Mouse (Mus musculus) gonadal fat pad, adult 2 months (tissue): Measurements from ENCODE around the gene Ccdc175. TPM values are rescaled to one million over a fixed set of nuclear protein-coding genes. Genes with fewer than 3 reads are reported as not detected.

Source experiments
- DNase-seq: peaks from one replicate; pipeline ENCODE4 v3.0.0-alpha.2; 2012; ENCODE audit warnings: low read depth
- polyA plus RNA-seq: library from polyadenylated mRNA; depleted of rRNA; stranded (reverse); fragments of >200 nt; gene quantifications from 2 replicates; pipeline ENCODE4 v1.2.3, GENCODE M21; 2012; rRNA removed

The Ccdc175 gene
- 0.04 TPM in 1 of 2 replicates, not detected in the other for polyA plus RNA-seq

DNA sequence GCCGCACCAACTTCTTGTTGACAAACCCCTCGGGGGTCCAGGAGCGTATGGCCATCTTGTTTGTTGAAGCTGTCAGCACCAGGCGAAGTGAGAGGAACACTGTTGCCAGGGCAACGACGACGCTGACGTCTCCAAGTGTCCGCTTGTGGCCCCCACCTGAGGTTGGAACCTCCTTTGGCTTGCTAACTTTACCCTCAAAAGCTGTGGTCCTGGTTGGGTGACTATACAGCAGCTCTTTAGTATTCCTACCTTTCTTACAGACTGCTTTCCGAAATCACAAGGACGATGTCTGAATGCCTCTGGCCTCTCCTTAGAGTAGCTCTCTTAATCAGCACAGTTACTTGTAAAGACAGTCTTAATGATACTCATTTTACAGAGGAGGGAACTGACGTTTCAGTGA, at the start of gene Ccdc175:
Ccdc175 (minus strand) TSS at position 101 of the 400 bp plus-strand sequence.
- DNase-seq, result no peak

DNA sequence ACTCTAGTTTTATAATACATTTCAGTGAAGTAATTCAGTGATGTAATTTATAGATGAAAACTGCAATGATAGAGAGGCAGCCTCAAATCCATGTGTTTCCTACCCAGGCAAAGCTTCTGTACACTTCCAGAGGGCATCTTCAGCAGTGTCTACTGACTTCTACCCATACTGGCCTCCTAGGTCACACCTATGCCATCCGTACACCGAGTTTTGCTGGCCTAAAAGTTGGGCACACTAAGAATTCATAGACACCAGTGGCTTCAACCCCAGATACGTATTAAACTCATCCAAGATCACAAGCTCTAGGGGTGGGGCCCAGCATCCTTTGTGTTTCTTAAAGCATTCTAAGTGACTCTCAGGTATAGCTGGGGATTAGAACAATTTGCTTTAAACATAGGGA, 49.3 kb upstream of the Ccdc175 start:
- DNase-seq, result no peak

DNA sequence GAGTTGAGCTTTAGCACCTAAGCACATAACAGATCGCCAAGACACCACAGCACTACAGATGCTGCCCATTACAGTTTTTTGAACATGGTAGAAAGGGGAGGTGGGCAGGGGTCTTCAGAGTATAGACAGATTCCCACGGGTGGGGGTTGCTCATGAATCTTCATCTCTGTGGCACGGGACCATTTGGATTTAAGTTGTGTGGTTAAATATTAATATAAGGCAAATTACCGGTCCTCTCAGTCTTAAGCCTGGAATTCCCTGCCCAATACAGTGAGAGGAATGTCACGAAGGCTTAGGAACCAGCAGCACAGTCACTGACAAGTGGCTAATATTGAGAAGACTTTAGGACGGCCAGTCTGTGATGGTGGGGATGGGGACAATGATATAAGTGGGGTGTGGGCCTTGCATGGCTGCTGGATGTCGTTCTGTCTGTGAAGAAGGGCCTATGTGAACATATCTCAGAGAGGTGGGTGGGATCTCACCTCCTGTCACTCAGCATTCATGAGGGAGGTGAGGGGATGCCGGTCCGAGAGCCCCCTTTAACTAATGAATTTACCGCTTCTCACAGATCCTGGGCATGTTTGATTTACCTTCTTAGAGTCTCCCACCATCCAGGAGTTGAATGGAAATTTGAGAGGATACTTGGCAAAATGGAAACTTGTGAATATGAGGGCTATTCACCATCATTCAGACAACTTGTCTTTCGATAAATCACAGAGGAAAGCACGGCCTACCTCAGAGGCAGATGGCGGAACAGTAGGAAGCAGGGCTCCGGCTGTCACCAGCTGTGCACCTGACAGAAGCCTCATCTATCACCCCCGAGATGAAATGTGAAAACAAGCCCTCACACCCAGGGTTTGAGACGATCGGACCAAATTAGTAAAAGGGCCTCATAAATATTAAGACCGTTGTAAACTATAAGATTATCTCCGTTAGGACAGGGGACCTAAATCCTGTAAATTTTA, 48.3 kb upstream of the Ccdc175 start:
- DNase-seq, result no peak

DNA sequence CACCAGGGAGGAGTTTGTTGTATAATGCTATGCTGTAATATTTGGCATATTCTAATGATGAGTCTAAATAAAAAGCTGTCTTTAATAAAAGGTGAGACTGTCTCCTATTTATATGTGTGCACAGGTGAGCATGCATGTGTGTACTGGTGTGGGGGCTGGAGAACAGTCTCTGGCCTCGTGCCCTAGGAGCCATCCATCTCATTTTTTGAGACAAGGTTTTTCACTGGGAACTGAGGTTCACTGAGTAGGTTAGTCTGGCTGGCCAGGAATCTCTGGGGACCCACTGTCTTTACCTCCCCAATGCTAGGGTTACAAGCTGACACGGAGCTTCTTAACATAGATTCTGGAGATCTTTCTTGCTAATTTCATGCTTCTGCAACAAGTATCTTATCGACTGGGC, 47.3 kb upstream of the Ccdc175 start:
- DNase-seq, result no peak

DNA sequence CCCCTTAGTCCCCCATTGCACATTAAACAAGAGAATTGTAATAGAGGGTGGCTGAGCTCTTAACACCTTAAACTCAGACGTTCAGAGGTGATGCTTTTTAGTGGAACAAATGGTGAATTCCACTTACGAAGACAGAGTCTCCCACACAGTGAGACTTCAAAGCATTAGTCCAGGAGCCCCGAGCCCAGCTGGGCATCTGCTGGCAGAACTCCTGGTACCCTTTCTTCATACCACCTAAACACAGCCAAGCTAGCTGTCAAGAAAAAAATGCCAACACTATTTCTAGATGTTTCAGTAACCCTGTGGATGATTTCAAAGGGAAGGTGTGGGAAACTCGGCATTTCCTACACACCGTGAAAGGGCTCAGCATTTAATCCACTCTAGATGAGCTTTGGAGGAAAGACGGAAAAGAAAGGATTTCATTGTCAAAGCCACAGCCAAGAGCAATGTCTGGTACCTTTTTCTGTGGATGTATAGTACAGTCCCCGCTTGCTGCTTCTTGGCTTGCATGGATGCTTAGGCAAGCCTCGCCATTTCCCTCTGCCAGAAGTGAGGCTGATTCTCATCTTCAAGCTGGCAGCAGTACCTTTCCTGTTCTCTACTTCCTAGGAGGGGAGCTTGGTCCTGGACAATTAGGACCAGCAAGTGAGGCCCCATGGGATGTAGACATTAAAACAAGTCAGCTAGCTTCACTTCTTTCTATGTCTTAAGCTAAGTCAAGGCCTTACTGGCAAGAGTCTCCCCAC, 44.8 kb upstream of the Ccdc175 start:
- no peak for DNase-seq

DNA sequence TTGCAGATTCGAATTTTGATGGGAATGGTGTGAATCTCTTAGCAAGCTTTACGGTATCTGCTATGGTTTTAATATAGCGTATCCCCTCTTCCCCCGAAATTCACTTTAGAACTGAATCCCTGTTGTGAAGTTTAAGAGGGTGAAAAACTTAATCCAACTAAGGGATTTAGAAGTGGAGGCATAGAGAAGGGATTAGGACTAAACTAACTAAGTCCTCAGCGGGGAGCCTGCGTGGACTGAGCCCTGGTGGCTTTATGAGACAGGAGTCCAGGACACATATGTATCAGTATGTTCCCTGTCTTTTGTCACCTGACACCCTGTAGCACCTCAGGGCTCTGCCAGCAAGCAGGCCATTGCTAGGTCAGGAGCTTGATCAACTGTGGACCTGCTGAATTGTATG, 42.9 kb upstream of the Ccdc175 start:
- DNase-seq, result no peak

DNA sequence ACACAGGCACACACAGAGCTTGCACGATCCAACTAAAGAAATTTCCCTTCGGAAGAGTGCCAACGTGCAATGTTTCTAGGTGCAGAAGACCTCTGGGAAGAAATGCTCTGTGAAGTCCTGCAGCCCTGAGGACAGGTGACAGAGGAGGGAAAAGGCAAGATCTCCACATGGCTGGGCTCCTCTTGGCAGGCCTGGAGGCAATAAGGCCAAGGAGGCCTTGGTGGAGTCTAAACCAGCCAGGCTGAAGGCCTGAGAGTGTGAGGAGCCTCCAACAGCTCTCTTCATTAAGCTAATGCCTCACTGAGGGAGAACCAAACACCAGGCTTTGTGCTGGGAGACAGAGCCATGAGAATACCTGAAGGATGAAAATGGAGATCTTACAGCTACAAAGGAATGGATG, 40.5 kb upstream of the Ccdc175 start:
- DNase-seq, result no peak

DNA sequence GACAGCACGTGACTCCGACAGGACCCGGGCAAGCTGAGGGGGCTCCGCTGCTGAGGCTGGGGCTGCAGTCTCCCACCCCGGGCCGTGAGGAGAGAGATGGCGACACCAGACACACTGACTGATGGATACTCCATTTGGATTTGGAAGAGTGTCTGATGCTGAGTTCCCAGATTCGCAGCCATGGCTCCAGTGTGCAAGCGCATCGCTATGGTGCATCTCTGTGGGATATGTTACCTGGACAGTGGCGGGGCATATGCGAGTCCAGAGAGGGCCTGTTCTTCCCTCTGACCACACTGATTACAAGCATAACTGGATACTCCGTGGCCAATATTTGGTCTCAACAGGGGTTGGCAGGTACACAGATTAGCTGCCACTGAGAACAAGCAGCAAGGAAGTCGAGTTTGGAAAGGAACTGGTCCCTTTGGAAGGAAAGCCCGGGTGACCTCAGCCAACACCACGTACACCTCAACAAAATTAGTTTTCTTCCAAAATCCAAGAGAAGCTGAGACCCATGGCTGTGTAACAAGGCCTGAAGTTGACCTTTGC, 38.8 kb upstream of the Ccdc175 start:
- DNase-seq, result no peak

DNA sequence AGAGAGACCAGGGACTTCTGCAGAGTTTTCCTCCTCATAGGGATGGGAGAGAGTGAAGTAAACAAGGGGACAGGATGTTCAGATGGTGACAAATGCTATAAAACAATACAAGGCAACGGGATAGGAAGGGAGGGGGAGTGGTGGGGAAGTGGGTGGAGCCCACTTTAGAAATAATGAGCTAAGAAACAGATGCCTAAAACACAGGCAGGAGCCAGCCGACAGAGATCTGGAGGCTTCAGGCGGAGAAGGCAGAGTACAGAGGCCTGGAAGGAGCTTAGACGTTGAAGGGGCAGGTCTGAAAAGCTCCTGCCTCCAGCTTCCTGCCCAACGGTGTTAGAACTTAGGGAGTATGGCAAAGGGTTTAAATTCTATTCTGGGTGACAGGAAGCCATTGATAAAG, 28.7 kb upstream of the Ccdc175 start:
- DNase-seq, result no peak

DNA sequence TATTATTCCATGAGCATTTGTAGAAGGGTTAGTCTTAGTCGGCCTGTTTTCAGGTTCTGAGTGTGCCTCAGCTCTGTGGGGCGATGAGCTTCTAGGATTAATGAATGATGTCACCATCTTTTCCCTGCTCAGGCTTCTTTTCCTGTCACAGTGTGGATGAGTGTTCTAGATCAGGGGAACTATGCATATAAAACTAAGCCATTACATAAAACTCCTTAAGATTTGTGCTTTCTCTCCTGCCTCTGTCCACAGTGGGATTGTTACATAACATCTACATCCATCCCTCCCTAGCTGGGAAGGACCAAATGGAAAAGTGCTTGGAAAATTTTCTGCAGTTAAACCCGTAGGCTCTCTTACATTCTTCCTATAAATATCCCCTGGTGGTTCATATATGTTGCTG, 16.0 kb upstream of the Ccdc175 start:
- DNase-seq, result no peak

DNA sequence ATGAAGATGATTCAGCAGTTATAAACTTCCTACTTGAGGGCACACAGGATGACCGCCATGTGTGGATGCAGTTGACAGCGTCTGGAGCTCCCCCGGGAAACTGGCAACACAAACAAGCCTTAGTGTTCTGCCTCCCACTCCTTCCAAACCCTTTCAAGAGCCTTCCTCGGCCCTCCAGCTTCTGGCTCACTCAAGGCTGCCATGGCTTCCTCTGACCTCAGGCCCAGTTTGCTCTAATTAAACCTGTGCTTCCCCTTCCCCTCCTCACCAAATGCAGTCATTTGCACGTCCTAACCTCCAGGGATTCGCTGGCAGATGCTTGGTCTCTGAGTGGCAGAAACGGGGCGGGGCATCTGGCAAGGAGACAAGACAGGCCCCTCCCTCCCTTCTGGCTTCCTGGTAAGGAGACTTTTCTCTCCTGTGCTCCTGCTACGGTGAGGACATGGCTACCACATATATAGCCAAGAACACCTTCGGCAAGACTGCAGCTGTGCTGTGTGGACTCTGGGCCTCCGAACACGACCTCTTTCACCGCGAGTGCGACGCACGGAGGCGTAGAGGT, 13.2 kb upstream of the Ccdc175 start:
- DNase-seq, result no peak

DNA sequence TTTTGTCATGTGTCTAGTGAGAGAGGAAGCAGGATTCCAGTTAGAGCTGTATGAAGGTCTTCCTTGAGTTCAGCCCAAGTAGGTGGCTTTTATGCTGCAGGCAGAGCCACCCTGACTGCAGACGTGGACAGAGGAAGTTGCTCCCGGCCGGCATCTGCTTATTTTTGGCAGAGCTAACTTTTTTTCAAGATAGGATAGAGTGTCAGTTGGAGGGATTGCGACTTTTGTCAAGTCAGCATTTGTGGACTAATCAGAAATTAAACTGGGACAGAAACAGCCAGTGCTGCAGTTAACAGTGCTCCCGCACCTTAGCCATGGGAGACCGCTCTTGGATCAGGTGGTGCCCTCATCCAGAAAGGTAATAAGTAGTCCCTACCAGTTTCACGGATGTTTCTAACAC, 12.6 kb upstream of the Ccdc175 start:
- DNase-seq, result no peak

DNA sequence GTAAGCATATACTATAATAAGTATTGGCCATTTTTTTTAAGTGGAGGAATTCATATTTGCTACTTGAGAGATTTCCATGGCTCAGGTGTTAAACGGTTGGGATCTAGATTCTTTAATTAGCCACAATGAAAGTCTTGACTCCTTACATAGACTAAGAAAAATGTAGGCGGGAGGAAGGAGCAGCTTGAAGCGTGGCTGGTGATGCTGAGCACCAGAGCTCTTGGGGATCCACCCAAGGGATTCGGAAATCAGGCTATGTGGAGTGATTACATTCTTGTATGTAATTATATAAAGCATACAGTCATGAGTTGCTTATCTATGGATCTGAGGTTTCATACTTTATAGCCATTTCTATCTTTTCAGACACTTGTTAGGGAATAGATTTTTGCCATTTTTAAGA, 5.3 kb downstream of the Ccdc175 start:
- DNase-seq, result no peak

DNA sequence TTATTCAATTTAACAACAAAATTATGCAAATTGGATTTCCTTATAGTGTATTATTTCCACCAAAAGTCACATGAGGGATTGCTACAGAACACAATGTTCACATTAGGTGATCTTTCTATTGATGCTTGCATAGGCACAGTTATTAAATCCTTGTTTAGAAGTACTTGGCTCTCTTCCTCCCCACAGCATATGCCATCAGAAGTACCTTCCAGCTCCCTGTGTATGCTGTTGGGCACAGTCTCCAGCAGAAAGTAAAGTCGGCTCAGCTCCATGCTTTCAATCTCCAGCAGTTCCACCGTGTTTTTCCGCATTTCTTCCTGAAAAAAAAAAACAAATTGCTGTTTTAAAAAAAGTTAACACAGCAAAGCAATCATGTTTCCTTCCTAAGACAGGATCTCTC, 6.5 kb downstream of the Ccdc175 start:
- no peak for DNase-seq

DNA sequence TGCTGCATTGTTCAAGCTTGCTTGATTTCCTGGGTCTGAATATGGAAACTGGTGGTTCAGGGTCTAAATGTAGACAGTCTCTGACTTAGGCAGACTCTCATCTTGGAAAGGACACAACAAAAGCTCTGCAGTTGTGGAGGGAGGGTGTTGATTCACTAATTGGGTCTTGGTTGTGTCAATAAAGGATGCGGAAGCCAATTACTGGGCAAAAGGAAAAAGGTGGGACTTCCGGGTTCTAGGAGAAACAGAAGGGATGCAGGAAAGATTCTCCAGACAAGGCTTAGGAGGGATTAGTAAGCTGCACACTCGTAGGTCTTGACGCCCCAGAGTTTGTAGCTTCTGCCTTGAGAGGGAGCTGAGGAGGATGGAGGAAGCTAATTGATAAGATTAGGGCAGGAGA, 26.4 kb downstream of the Ccdc175 start:
- DNase-seq, result no peak

DNA sequence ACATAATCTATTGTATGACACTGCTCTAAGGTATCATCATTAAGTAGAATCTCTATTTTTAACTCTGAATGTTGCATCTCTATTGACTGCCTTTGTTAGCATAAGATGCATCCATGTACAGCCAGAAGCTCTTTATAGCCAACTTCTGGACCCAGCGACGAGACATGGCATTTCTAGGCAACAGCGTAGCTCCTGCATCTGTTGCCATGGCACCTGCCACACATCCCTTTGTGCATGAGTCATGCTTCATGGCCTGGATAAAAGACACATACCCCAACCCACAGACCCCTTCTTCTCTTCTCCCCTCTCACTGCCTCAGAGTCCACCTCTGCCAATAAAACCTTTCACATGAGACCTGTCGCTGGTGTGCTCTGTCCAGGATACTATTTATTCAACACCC, 34.0 kb downstream of the Ccdc175 start:
- DNase-seq, result no peak

DNA sequence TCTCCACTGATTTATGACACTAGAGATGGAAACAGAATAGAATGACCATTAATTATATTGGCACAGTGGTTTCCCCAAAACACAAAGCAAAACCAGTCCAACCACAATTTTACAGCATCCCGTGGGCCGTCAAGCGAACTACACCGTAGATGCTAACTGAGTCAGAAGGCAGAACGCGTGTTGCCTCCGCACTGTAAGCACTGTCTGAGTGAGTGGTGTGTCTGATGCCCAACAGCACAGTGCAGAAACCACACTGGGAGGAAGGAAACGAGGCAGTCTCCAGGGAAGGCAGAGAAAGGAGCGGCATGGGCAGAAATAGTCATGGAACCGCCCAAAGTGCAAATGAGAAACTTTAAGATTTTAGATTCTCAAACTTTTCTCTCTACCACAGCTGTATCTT, 55.6 kb downstream of the Ccdc175 start:
- no peak for DNase-seq

DNA sequence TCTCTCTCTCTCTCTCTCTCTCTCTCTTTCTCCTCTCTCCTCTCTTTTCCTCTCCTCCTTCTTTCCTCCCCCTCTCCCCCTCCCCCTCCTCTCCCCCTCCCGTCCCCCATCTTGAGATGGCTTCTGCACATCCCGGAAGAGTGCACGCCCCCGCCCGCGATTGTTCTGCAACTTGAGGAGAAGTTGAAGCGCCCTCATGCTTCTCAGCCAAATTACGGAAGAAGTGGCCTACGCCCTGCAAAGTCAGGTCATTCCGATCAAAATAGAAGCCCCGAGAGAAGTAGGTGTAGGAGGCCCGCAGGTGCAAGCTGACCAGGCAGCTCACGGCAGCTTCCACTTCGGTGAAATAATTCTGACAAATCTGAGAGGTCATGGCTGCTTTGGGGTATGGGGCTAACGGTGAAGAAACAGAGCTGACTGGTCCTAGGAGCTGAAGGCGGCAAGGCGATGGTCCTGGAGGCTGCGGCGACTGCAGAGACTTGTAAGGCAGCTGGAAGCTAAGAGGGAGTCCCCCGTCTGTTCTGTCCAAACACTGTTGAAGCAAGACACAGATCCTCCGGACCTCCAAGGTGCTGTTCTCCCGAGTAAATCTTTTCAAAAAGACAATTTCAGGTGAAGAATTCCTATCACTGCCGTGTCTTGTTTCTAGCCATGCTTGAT, 69.0 kb downstream of the Ccdc175 start:
- no peak for DNase-seq

DNA sequence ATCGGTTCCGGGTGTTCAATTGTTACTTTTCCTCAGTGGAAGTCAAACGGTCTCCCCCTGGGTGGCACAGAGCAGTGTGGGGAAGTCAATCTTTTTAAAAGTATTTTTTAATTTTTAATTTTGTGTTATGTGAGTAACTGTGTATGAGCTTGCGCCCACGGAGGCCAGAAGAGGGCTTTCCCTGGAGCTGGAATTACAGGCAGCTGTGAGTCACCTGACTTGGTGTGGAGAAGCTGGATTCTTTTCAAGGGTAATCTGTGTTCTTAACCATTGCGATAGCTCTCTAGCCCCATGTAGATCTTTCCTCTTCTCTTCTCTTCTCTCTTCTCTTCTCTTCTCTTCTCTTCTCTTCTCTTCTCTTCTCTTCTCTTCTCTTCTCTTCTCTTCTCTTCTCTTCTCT, 69.7 kb downstream of the Ccdc175 start:
- no peak for DNase-seq

DNA sequence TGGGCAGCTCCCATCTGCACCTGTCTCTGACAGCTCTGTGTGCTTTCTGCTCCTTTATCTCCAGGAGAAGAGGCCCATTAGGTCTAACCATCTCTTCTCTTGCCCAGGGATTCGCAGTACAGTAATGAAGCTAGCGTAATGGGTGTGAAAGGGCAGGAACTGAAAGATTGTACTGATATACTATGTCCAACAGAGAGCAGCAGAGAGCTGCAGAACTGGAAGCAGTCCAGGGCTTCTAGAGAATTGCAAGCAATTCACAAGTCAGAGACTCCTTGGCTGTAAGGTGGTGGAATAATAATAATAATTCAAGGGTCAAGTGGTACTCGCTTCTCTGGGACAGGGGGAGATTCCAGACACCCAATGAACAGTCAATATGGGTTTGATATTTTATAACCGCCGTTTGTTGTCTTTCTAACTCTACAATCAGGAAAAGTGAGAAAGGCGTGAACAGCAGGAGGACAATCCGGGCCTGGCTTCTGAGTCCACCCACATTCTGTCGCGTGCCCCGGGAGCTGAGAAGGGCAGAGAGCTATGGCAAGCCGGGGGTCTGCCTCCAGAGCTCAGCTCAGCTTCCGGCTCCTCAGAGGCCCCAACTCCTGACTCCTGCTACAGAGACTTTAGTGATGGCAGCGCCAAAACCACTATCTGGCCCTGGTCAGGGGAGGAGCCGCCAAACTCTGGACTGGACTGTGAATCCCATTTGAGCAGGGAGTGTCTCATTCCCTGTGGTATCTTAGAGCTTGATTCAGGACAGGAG, 80.1 kb downstream of the Ccdc175 start:
- no peak for DNase-seq

DNA sequence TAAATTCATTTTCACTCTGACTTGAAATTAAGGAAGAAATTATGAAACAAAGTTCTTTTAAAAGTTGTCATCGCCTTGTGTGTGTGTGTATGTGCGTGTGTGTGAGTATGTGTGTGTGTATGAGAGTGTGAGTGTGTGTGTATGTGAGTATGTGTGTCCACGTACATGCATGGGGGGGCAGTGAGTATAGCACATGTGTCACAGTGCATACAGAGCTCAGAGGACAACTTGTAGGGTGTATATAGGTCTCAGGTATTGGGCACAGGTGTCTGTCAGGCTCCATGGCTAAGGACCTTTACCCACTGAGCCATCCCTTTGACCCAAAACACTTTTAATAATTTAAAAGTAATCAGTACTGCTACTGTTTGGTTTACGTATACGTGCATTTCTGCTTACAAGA, 80.8 kb downstream of the Ccdc175 start:
- DNase-seq, result no peak
